Mouse (Mus musculus) liver, embryonic 12.5 days (tissue): ENCODE results near the gene Gm17622. TPM values are rescaled to one million over a fixed set of nuclear protein-coding genes. Genes with fewer than 3 reads are reported as not detected.
A peak's percentile ranks its signal among the peaks of the same experiment; 100 is the strongest.

ENCODE experiments used
- ATAC-seq: fragments of 200-750 bp; cut with Nextera tagmentation; 2 replicates; pipeline ENCODE4 v1.8.0; 2017; ENCODE audit warnings: moderate number of reproducible peaks, mild to moderate bottlenecking, moderate library complexity
- H3K27ac ChIP-seq: fragments of 300-500 bp; sonication (generic); 2 replicates; pipeline ENCODE4 v1.5.1; 2016; ENCODE audit warnings: mild to moderate bottlenecking
- H3K27me3 ChIP-seq: fragments of 300-500 bp; sonication (generic); replicated peaks from 2 replicates; pipeline ENCODE4 v1.6.1; 2016; ENCODE audit warnings: mild to moderate bottlenecking, moderate library complexity
- H3K36me3 ChIP-seq: fragments of 300-500 bp; sonication (generic); 2 replicates; pipeline ENCODE4 v1.6.1; 2016; ENCODE audit warnings: mild to moderate bottlenecking, moderate library complexity
- H3K4me1 ChIP-seq: fragments of 300-500 bp; sonication (generic); 2 replicates; pipeline ENCODE4 v1.6.1; 2016
- H3K4me2 ChIP-seq: fragments of 300-500 bp; sonication (generic); 2 replicates; pipeline ENCODE4 v1.6.1; 2016; ENCODE audit warnings: mild to moderate bottlenecking, moderate library complexity
- H3K4me3 ChIP-seq: fragments of 300-500 bp; sonication (generic); 2 replicates; pipeline ENCODE4 v1.5.1; 2016; ENCODE audit warnings: mild to moderate bottlenecking, moderate library complexity
- H3K9ac ChIP-seq: fragments of 300-500 bp; sonication (generic); 2 replicates; pipeline ENCODE4 v1.6.1; 2016; ENCODE audit warnings: mild to moderate bottlenecking, moderate library complexity
- H3K9me3 ChIP-seq: fragments of 300-500 bp; sonication (generic); replicated peaks from 2 replicates; pipeline ENCODE4 v1.6.1; 2016; ENCODE audit warnings: mild to moderate bottlenecking, moderate library complexity
- WGBS: fragments of 180-500 bp; shearing (Covaris S2); methylation state at CpG from one replicate; pipeline ENCODE4 v1.1.7; 2016; ENCODE audit not compliant: insufficient replicate concordance; 5-methylcytosine and 5-hydroxymethylcytosine counted together
- polyA plus RNA-seq: library from polyadenylated mRNA; unstranded; fragments of >200 nt; fragmentation: Nextera tagmentation; extraction: Ambion mirVana; gene quantifications from 2 replicates; pipeline ENCODE4 v1.2.1, GENCODE M21; 2016

Gm17622 gene
- polyA plus RNA-seq, 1 experiment from 2014 or later, result not detected

- WGBS, result 47% methylated on average over 5 of the region's 5 CpGs
- ATAC-seq, result no peak
These were observed 21.4 kb downstream of the Gm17622 start for GRCm38 (mm10) chr13:96511893-96512292.

GRCm38 (mm10) chr13:96514154-96514942 is 23.8 kb downstream of the Gm17622 start:
- Histone ChIP-seq H3K9me3 (no peaks in the 10 kb centered on the region), H3K4me2 (no peak overlapping the region), H3K4me1 (peaks cover 23% of the 10 kb centered on the region), H3K4me3 (no peak overlapping the region), H3K27me3 (no peaks in the 10 kb centered on the region), H3K27ac (no peak overlapping the region), H3K9ac (no peak overlapping the region), H3K36me3 (peaks cover 14% of the 10 kb centered on the region)
- ATAC-seq, result 0 out of 2 replicates have a peak, but pooled peaks have one; percentile 21
- 78% methylated on average over 5 of the region's 5 CpGs for WGBS

More at GRCm38 (mm10) chr13:96511893-96512292, 21.4 kb downstream of the Gm17622 start:
- Histone ChIP-seq H3K36me3 (peaks cover 10% of the 10 kb centered on the region), H3K9me3 (no peaks in the 10 kb centered on the region), H3K4me3 (no peak overlapping the region), H3K27me3 (no peaks in the 10 kb centered on the region), H3K27ac (no peak overlapping the region), H3K4me1 (peaks cover 23% of the 10 kb centered on the region), H3K4me2 (no peak overlapping the region), H3K9ac (no peak overlapping the region)

- no peak overlapping the region for H3K27ac ChIP-seq
- H3K27me3 ChIP-seq, result no peaks in the 10 kb centered on the region
- no peak overlapping the region for H3K4me2 ChIP-seq
- no peak overlapping the region for H3K9ac ChIP-seq
- no peak for ATAC-seq
- H3K36me3 ChIP-seq, result peaks cover 14% of the 10 kb centered on the region
- no peak overlapping the region for H3K4me3 ChIP-seq
- H3K9me3 ChIP-seq, result no peaks in the 10 kb centered on the region
- peaks cover 10% of the 10 kb centered on the region for H3K4me1 ChIP-seq
- WGBS, result 90% methylated on average over 9 of the region's 9 CpGs
These were observed 25.7 kb downstream of the Gm17622 start for GRCm38 (mm10) chr13:96516249-96516648.

- Histone ChIP-seq H3K9ac (no peak overlapping the region), H3K36me3 (peaks cover 14% of the 10 kb centered on the region), H3K9me3 (no peaks in the 10 kb centered on the region), H3K27ac (no peak overlapping the region), H3K4me1 (no peaks in the 10 kb centered on the region), H3K27me3 (no peaks in the 10 kb centered on the region), H3K4me2 (no peak overlapping the region), H3K4me3 (no peak overlapping the region)
- 90% methylated on average over 2 of the region's 2 CpGs for WGBS
- no peak for ATAC-seq
These were observed 26.8 kb downstream of the Gm17622 start for GRCm38 (mm10) chr13:96517335-96517734.

GRCm38 (mm10) chr13:96521294-96521693 is 30.8 kb downstream of the Gm17622 start:
- H3K4me3 ChIP-seq, result no peak overlapping the region
- H3K27ac ChIP-seq, result no peak overlapping the region
- no peak overlapping the region for H3K9ac ChIP-seq
- 66% methylated on average over 3 of the region's 3 CpGs for WGBS
- H3K9me3 ChIP-seq, result no peaks in the 10 kb centered on the region
- ATAC-seq, result no peak
- H3K4me1 ChIP-seq, result no peaks in the 10 kb centered on the region
- no peaks in the 10 kb centered on the region for H3K27me3 ChIP-seq
- H3K36me3 ChIP-seq, result peaks cover 6% of the 10 kb centered on the region
- no peak overlapping the region for H3K4me2 ChIP-seq

GRCm38 (mm10) chr13:96527022-96527421 is 36.5 kb downstream of the Gm17622 start:
- no peak overlapping the region for H3K4me3 ChIP-seq

GRCm38 (mm10) chr13:96527856-96528255 is 37.3 kb downstream of the Gm17622 start:
- Histone ChIP-seq H3K36me3 (peaks cover 10% of the 10 kb centered on the region), H3K9me3 (no peaks in the 10 kb centered on the region), H3K9ac (no peak overlapping the region), H3K27ac (no peak overlapping the region), H3K4me3 (no peak overlapping the region), H3K4me2 (no peak overlapping the region), H3K27me3 (no peaks in the 10 kb centered on the region), H3K4me1 (peaks cover 21% of the 10 kb centered on the region)
- no peak for ATAC-seq
- 67% methylated on average over 11 of the region's 11 CpGs for WGBS

More at GRCm38 (mm10) chr13:96527022-96527421, 36.5 kb downstream of the Gm17622 start:
- no peak overlapping the region for H3K9ac ChIP-seq
- no peaks in the 10 kb centered on the region for H3K9me3 ChIP-seq
- ATAC-seq, result no peak
- H3K27me3 ChIP-seq, result no peaks in the 10 kb centered on the region
- no peak overlapping the region for H3K4me2 ChIP-seq
- peaks cover 10% of the 10 kb centered on the region for H3K36me3 ChIP-seq
- H3K27ac ChIP-seq, result no peak overlapping the region
- H3K4me1 ChIP-seq, result peaks cover 16% of the 10 kb centered on the region
- 33% methylated on average over 3 of the region's 3 CpGs for WGBS

GRCm38 (mm10) chr13:96528776-96529175 is 38.2 kb downstream of the Gm17622 start:
- Histone ChIP-seq H3K9ac (no peak overlapping the region), H3K4me3 (no peak overlapping the region), H3K36me3 (peaks cover 10% of the 10 kb centered on the region), H3K27ac (no peak overlapping the region), H3K4me1 (peaks cover 21% of the 10 kb centered on the region), H3K9me3 (no peaks in the 10 kb centered on the region), H3K27me3 (no peaks in the 10 kb centered on the region), H3K4me2 (no peak overlapping the region)
- WGBS, result 81% methylated on average over 3 of the region's 3 CpGs
- no peak for ATAC-seq

- peaks cover 10% of the 10 kb centered on the region for H3K36me3 ChIP-seq
- H3K4me2 ChIP-seq, result no peak overlapping the region
- no peaks in the 10 kb centered on the region for H3K27me3 ChIP-seq
- no peak overlapping the region for H3K4me3 ChIP-seq
- 72% methylated on average over 3 of the region's 3 CpGs for WGBS
- no peak overlapping the region for H3K27ac ChIP-seq
- no peak overlapping the region for H3K9ac ChIP-seq
- no peaks in the 10 kb centered on the region for H3K9me3 ChIP-seq
- H3K4me1 ChIP-seq, result peaks cover 21% of the 10 kb centered on the region
- no peak for ATAC-seq
These were observed 39.0 kb downstream of the Gm17622 start for GRCm38 (mm10) chr13:96529542-96529941.

GRCm38 (mm10) chr13:96530064-96530463 is 39.5 kb downstream of the Gm17622 start:
- Histone ChIP-seq H3K36me3 (peaks cover 10% of the 10 kb centered on the region), H3K4me1 (peaks cover 21% of the 10 kb centered on the region), H3K27ac (no peak overlapping the region), H3K4me3 (no peak overlapping the region), H3K4me2 (no peak overlapping the region), H3K9ac (no peak overlapping the region), H3K9me3 (no peaks in the 10 kb centered on the region), H3K27me3 (no peaks in the 10 kb centered on the region)
- 87% methylated on average over 9 of the region's 9 CpGs for WGBS
- ATAC-seq, result no peak

GRCm38 (mm10) chr13:96532176-96532575 is 41.6 kb downstream of the Gm17622 start:
- Histone ChIP-seq H3K36me3 (peaks cover 10% of the 10 kb centered on the region), H3K9me3 (no peaks in the 10 kb centered on the region), H3K4me2 (no peak overlapping the region), H3K27ac (no peak overlapping the region), H3K9ac (no peak overlapping the region), H3K4me3 (no peak overlapping the region), H3K4me1 (peaks cover 26% of the 10 kb centered on the region), H3K27me3 (no peaks in the 10 kb centered on the region)
- WGBS, result 87% methylated on average over 6 of the region's 6 CpGs
- ATAC-seq, result no peak

GRCm38 (mm10) chr13:96533742-96534141 is 43.2 kb downstream of the Gm17622 start:
- H3K9ac ChIP-seq, result no peak overlapping the region
- no peak overlapping the region for H3K4me3 ChIP-seq
- 66% methylated on average over 2 of the region's 2 CpGs for WGBS
- H3K27me3 ChIP-seq, result no peaks in the 10 kb centered on the region
- peaks cover 6% of the 10 kb centered on the region for H3K36me3 ChIP-seq
- H3K4me1 ChIP-seq, result peaks cover 24% of the 10 kb centered on the region
- no peaks in the 10 kb centered on the region for H3K9me3 ChIP-seq
- H3K4me2 ChIP-seq, result no peak overlapping the region
- no peak for ATAC-seq
- no peak overlapping the region for H3K27ac ChIP-seq
